Mouse (Mus musculus): ENCODE results near the gene Fscn1. TPM values are rescaled to one million over a fixed set of nuclear protein-coding genes. Genes with fewer than 3 reads are reported as not detected.
A peak's percentile ranks its signal among the peaks of the same experiment; 100 is the strongest.

Fscn1 gene
- polyA plus RNA-seq, 1 experiment = 3.2 TPM

DNA sequence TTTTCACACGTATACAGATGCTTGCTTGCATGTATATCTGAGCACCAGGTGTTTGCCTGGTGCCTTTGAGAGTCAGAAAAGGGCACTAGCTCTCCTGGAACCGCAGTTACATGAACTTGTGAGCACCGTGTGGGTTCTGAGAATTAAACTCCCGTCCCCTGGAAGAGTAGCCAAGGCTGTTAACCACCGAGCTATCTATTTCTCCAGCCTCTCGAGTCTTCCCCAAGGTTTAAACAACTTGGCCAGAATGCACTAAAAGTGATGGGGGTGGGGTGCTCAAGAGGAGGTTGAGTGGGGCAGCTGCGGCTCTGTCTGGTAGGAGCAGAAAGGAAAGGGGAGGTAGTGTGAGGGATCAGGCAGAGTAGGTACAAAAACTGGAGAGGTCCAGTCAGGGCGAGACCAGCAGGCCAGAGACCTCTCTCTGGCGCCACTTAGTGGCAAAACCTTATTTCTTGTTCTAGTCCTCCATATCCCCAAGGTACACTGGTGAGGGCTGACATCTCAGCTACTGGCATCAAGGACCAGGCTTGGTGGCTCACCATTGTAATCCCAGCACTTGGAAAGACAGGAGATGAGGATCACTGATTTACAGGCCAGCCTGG lies 28.0 kb upstream of the Fscn1 start:
- Histone ChIP-seq H3K27ac (ENCODE audit: insufficient read depth, low read depth, low read length) (no peak overlapping the region), H3K4me3 (ENCODE audit: insufficient read depth, low read length) (peak overlapping the region; percentile 34), H3K4me1 (ENCODE audit: control insufficient read depth, insufficient read depth, low read length) (peaks cover 27% of the 10 kb centered on the region)
- TF ChIP-seq POLR2A (IDR thresholded peaks at IDR 0.05; ENCODE audit: borderline replicate concordance, low read depth, low read length) (no peak), CTCF (IDR thresholded peaks at IDR 0.05; ENCODE audit: low read depth, low read length) (no peak; the same call in 1 of the 2 replicates)

DNA sequence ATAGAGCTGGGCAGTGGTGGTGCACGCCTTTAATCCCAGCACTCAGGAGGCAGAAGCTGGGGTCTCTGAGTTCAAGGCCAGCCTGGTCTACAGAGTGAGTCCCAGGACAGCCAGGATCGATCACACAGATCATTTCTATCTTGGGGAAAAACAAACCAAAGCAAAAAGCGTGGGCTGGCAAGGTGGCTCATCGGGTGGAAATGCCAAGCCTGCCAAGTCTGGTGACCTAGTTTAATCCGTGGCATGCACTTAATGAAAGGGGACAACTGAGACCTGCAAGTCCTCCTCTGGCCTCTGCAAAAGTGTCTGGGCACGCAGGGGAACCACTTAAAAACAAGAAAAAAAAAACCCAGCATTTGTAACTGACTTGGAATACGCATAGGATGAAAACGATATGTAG lies 27.4 kb upstream of the Fscn1 start:
- H3K4me1 ChIP-seq (ENCODE audit: control insufficient read depth, insufficient read depth, low read length) = peaks cover 24% of the 10 kb centered on the region
- no peak overlapping the region for H3K4me3 ChIP-seq (ENCODE audit: insufficient read depth, low read length)
- TF ChIP-seq POLR2A (IDR thresholded peaks at IDR 0.05; ENCODE audit: borderline replicate concordance, low read depth, low read length) = no peak
- TF ChIP-seq CTCF (IDR thresholded peaks at IDR 0.05; ENCODE audit: low read depth, low read length) = no peak
- no peak overlapping the region for H3K27ac ChIP-seq (ENCODE audit: insufficient read depth, low read depth, low read length)

DNA sequence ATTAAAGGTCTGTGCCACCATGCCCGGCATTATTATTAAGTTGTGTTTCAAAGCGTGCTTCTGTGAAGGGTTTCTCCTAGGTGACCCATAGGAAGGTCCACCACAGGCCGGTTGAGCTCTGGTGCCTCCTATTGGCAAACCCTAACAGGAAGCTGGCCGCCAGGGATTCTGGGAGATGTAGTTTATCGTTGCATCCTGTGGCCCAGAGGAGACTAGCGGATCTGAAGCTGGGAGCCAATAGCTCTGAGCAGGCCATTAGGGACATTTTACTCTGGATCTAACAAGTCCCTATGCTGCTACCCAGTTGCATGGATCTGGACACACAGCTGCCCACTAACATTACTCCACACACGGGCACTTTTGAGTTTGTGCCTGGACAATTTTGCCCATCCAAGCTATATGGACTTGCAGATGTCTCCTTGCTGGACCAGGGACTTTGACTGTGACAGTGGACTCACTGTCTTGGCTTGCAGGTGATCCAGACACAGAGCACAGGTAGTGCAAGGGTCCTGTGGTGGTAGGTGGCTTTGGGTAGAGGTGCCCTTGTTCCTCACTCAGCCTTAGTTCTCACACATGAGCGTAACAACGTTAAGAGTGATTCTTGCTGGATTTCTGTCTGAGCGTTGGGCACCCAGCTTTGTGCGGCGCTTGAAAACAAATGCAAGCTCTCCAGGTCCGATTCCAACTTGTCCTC lies 24.4 kb upstream of the Fscn1 start:
- Histone ChIP-seq H3K27ac (ENCODE audit: insufficient read depth, low read depth, low read length) (no peak overlapping the region), H3K4me3 (ENCODE audit: insufficient read depth, low read length) (no peak overlapping the region; the same call in 1 of the 2 replicates)

DNA sequence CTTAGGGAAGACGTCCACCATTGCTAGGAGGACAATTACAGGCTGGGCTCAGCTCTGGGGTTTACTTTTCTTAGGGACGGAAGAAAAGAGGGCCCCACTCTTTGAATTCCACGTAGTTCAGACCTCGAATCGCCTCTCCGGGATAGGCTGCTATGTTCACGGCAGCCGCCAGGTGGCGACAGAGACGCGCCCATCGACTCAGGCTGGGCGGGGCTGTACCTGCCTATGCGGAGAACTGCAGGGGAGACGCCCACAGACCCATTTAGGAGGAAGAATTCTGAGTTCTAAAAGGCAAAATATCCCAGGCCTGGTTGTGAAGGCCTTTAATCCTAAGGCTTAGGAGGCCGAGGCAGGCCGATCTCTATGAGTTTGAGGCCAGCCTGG lies 23.8 kb upstream of the Fscn1 start:
- Histone ChIP-seq H3K27ac (ENCODE audit: insufficient read depth, low read depth, low read length) (no peak overlapping the region), H3K4me3 (ENCODE audit: insufficient read depth, low read length) (no peak overlapping the region; the same call in 1 of the 2 replicates), H3K4me1 (ENCODE audit: control insufficient read depth, insufficient read depth, low read length) (peaks cover 5% of the 10 kb centered on the region; the same call in 1 of the 2 replicates)

More for the DNA sequence above, 24.4 kb upstream of the Fscn1 start:
- peaks cover 9% of the 10 kb centered on the region; the same call in 1 of the 2 replicates for H3K4me1 ChIP-seq (ENCODE audit: control insufficient read depth, insufficient read depth, low read length)
- TF ChIP-seq POLR2A (IDR thresholded peaks at IDR 0.05; ENCODE audit: borderline replicate concordance, low read depth, low read length) (no peak), CTCF (IDR thresholded peaks at IDR 0.05; ENCODE audit: low read depth, low read length) (no peak)

DNA sequence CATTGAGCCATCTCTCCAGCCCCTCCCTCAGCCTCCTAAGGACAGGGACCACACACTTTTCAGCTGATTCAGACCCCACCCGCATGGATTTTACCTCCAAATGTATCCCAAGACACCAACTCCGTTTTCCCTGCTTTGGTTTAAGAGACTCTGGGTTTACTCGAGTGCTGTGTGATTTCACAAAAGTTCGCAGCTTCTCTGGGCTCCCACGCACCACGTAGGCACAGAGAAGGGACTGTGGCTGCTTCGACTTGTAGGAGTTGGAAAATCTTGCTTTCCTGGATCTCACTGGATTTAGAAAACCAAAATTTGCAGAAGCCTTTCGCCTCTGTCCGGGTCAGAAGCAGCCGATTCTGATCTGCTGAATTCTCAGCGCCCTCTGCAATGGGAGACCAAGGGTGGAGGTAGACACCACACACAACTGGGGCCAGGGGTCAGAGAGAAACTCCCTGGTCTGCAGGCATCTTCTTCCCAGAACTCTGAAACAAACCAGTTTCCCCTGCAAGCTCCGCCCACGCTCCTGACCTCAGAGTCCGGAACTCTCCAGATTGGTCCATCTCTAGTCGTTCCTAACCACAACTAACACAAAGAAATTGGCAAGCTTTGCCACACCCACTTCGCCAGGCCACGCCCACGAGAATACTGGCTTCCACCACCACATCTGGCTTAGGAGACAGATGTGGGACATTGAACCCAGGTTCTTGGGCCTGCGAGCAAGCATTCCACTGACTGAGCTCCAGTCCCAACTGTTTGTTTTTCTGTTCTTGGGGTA lies 22.0 kb upstream of the Fscn1 start:
- TF ChIP-seq CTCF (IDR thresholded peaks at IDR 0.05; ENCODE audit: low read depth, low read length) = no peak
- no peak for TF ChIP-seq POLR2A (IDR thresholded peaks at IDR 0.05; ENCODE audit: borderline replicate concordance, low read depth, low read length)

More for the DNA sequence above, 23.8 kb upstream of the Fscn1 start:
- TF ChIP-seq CTCF (IDR thresholded peaks at IDR 0.05; ENCODE audit: low read depth, low read length) (peak; percentile 93), POLR2A (IDR thresholded peaks at IDR 0.05; ENCODE audit: borderline replicate concordance, low read depth, low read length) (no peak)

DNA sequence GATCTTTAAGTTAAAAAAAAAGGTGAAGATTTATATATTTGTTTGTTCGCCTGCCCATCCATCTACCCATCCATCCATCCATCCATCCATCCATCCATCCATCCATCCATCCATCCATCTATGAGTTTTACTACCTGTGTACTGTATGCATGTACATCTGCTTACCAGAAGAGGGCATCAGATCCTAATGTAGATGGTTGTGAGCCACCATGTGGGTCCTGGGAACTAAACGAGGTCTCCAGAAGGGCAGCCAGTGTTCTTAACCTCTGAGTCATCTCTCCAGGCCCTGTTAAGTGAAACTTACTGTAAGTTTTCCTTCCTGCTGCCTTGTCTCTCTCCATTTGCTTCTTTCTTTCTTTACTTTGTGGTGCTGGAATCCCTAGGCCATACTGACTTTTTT lies 19.8 kb upstream of the Fscn1 start:
- Histone ChIP-seq H3K4me3 (ENCODE audit: insufficient read depth, low read length) (no peak overlapping the region), H3K27ac (ENCODE audit: insufficient read depth, low read depth, low read length) (no peak overlapping the region), H3K4me1 (ENCODE audit: control insufficient read depth, insufficient read depth, low read length) (0 out of 2 replicates have a peak, but pooled peaks cover 3% of the 10 kb centered on the region)
- TF ChIP-seq CTCF (IDR thresholded peaks at IDR 0.05; ENCODE audit: low read depth, low read length) (no peak), POLR2A (IDR thresholded peaks at IDR 0.05; ENCODE audit: borderline replicate concordance, low read depth, low read length) (no peak)

More for the DNA sequence above, 22.0 kb upstream of the Fscn1 start:
- Histone ChIP-seq H3K4me3 (ENCODE audit: insufficient read depth, low read length) (no peak overlapping the region), H3K4me1 (ENCODE audit: control insufficient read depth, insufficient read depth, low read length) (0 out of 2 replicates have a peak, but pooled peaks cover 3% of the 10 kb centered on the region), H3K27ac (ENCODE audit: insufficient read depth, low read depth, low read length) (no peak overlapping the region)

DNA sequence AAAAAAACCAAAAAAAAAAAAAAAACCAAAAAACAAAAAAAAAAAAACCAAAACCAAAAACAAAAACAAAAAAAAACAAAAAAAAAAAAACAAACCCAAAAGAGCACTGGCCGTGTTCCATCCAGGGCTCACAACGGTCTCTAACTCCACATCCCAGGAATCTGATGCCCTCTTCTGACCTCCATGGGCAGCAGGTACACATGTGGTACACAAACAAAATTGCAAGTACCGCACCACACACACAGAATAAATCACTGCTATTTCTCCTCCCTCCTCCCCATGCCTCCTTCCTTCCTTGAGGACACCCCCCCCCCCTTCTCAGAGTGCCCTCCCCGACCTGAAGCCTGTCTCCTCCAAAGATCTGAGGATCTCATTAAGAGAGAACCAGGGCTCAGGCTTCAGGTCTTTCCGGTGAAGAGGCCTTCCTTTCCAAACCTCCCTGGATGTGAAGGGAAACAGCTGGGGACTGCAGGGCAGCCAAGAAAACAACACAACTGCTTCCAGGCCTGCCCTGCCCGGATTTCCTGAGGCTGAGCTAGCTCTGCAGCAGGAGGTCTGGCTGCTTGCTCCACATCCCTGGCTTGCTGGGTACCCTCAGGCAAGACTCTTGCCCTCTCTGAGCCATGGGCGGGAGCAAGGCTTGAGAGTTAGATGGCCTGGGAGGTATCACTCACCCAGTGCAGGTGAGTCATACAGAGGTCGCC lies 15.0 kb upstream of the Fscn1 start:
- Histone ChIP-seq H3K27ac (ENCODE audit: insufficient read depth, low read depth, low read length) (no peak overlapping the region), H3K4me1 (ENCODE audit: control insufficient read depth, insufficient read depth, low read length) (0 out of 2 replicates have a peak, but pooled peaks cover 2% of the 10 kb centered on the region), H3K4me3 (ENCODE audit: insufficient read depth, low read length) (no peak overlapping the region)
- TF ChIP-seq CTCF (IDR thresholded peaks at IDR 0.05; ENCODE audit: low read depth, low read length) (no peak), POLR2A (IDR thresholded peaks at IDR 0.05; ENCODE audit: borderline replicate concordance, low read depth, low read length) (no peak)

DNA sequence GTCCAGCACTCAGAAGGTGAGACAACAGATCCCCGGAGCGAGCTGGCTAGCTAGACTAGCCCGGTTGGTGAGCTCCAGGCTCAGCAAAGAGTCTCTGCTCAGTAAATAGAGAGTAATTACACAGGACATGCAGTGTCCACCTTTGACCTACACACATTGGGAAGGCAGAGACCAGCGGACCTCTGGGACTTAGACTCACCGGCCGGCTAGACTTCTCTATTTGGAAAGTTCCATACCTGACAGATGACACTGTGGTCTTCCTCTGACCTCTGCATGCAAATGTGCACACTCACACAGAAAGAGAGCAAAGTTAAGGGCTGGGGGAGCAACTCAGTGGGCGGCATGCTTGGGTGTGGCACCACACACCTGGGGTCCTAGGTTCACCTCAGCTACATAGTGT lies 12.7 kb upstream of the Fscn1 start:
- Histone ChIP-seq H3K4me1 (ENCODE audit: control insufficient read depth, insufficient read depth, low read length) (0 out of 2 replicates have a peak, but pooled peaks cover 2% of the 10 kb centered on the region), H3K27ac (ENCODE audit: insufficient read depth, low read depth, low read length) (no peak overlapping the region), H3K4me3 (ENCODE audit: insufficient read depth, low read length) (no peak overlapping the region)
- TF ChIP-seq CTCF (IDR thresholded peaks at IDR 0.05; ENCODE audit: low read depth, low read length) = no peak
- no peak for TF ChIP-seq POLR2A (IDR thresholded peaks at IDR 0.05; ENCODE audit: borderline replicate concordance, low read depth, low read length)

DNA sequence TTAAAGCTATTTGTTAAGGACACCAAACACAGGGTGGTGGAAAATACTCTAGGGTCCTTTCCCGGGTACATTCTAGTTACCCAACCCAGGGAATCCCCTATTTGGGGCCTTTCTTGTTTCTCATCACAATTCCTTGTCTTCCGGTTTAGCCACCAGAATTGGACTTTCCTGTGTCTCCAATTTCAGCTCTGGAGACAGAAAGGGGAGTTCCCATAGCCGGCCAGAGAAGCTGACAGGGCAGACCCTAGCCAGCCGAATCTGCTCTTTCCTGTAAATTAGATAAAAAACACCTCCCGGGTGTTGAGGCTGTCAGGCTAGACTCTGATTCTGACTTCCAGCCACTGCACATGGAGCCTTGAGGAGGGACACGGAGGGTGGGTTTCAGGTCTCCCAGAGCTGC lies 10.6 kb upstream of the Fscn1 start:
- Histone ChIP-seq H3K4me3 (ENCODE audit: insufficient read depth, low read length) (no peak overlapping the region), H3K27ac (ENCODE audit: insufficient read depth, low read depth, low read length) (no peak overlapping the region), H3K4me1 (ENCODE audit: control insufficient read depth, insufficient read depth, low read length) (0 out of 2 replicates have a peak, but pooled peaks cover 2% of the 10 kb centered on the region)
- TF ChIP-seq POLR2A (IDR thresholded peaks at IDR 0.05; ENCODE audit: borderline replicate concordance, low read depth, low read length) (no peak), CTCF (IDR thresholded peaks at IDR 0.05; ENCODE audit: low read depth, low read length) (no peak)

Measured in bone marrow macrophage, adult 2 months (primary cell).